Mouse (Mus musculus) liver, embryonic 16.5 days (tissue): ENCODE measurements around the gene Sp8. TPM values are rescaled to one million over a fixed set of nuclear protein-coding genes. Genes with fewer than 3 reads are reported as not detected.

Source experiments
- ATAC-seq: fragments of 200-750 bp; cut with Nextera tagmentation; 2 replicates; pipeline ENCODE4 v1.8.0; 2017; ENCODE audit warnings: low read depth, mild to moderate bottlenecking, moderate number of reproducible peaks, moderate library complexity
- H3K27ac ChIP-seq: fragments of 300-500 bp; sonication (generic); 2 replicates; pipeline ENCODE4 v1.5.1; 2014; ENCODE audit warnings: mild to moderate bottlenecking, low read length
- H3K27me3 ChIP-seq: fragments of 300-500 bp; sonication (generic); 2 replicates; pipeline ENCODE4 v1.6.1; 2014; ENCODE audit warnings: low read depth, low read length, mixed read lengths; ENCODE audit not compliant: control insufficient read depth, insufficient read depth
- H3K36me3 ChIP-seq: fragments of 300-500 bp; sonication (generic); 2 replicates; pipeline ENCODE4 v1.6.1; 2014; ENCODE audit warnings: mild to moderate bottlenecking; ENCODE audit not compliant: control insufficient read depth, insufficient read depth
- H3K4me1 ChIP-seq: fragments of 300-500 bp; sonication (generic); 2 replicates; pipeline ENCODE4 v1.6.1; 2014; ENCODE audit warnings: low read depth, low read length, mixed read lengths; ENCODE audit not compliant: control insufficient read depth
- H3K4me2 ChIP-seq: fragments of 300-500 bp; sonication (generic); 2 replicates; pipeline ENCODE4 v1.6.1; 2014; ENCODE audit warnings: low read depth, low read length, mixed read lengths
- H3K4me3 ChIP-seq: fragments of 300-500 bp; sonication (generic); 2 replicates; pipeline ENCODE4 v1.5.1; 2014; ENCODE audit warnings: low read depth, mild to moderate bottlenecking, low read length
- H3K9ac ChIP-seq: fragments of 300-500 bp; sonication (generic); 2 replicates; pipeline ENCODE4 v1.6.1; 2014; ENCODE audit warnings: low read depth, low read length
- H3K9me3 ChIP-seq: fragments of 300-500 bp; sonication (generic); replicated peaks from 2 replicates; pipeline ENCODE4 v1.6.1; 2016; ENCODE audit warnings: low read length; ENCODE audit not compliant: control insufficient read depth
- WGBS: fragments of 180-500 bp; shearing (Covaris S2); extraction: QIAGEN DNeasy Blood & Tissue Kit; methylation state at CpG from one replicate; pipeline ENCODE4 v1.1.7; 2014; ENCODE audit not compliant: insufficient replicate concordance; 5-methylcytosine and 5-hydroxymethylcytosine counted together
- polyA plus RNA-seq: library from polyadenylated mRNA; unstranded; fragments of >200 nt; fragmentation: Nextera tagmentation; extraction: Ambion mirVana; gene quantifications from 2 replicates; pipeline ENCODE4 v1.2.1, GENCODE M21; 2015

Sp8 gene
- polyA plus RNA-seq, 1 experiment from 2014 or later: not detected

DNA sequence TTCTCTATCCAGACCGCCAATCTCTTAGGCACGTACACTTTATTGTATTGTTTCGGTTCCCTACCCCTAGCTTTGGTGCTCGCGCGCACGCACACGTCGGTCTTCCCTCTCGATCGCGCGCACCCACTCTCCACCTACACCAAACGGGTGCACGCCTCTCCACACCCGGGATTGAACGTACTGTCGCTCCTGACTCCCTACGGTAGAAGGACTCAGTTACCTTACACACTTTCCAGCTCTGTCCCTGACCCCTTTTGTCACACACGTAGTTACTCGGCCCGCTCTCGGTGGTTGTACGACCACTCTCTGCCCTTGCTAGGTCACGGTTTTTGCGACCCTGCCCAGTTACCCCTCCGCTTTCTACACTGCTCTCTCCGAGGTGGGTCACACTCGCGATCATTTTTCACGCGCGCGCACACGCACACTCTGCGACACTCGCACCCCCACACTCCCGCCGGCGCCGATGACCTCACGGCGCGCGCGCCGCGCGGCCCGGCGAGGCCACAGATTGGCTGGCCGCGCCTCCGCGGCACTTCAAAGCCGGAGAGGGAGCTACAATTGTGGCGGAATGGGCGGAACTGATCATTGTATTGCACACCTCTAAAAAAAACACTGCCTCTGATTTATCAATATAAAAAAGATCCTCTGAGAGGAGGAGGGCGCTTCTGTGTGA is 656 bp downstream of the Sp8 start:
- peak overlapping the region; percentile 47 for H3K4me3 ChIP-seq
- H3K9me3 ChIP-seq: no peaks in the 10 kb centered on the region
- WGBS: under 1% methylated on average over 59 of the region's 59 CpGs
- no peak overlapping the region for H3K27ac ChIP-seq
- H3K36me3 ChIP-seq: no peaks in the 10 kb centered on the region
- ATAC-seq: peak; percentile 13; the same call in 1 of the 2 replicates
- peaks cover 82% of the 10 kb centered on the region for H3K27me3 ChIP-seq
- no peaks in the 10 kb centered on the region; the same call in none of the 2 replicates for H3K4me1 ChIP-seq
- H3K4me2 ChIP-seq: peak overlapping the region; percentile 71
- H3K9ac ChIP-seq: no peak overlapping the region

DNA sequence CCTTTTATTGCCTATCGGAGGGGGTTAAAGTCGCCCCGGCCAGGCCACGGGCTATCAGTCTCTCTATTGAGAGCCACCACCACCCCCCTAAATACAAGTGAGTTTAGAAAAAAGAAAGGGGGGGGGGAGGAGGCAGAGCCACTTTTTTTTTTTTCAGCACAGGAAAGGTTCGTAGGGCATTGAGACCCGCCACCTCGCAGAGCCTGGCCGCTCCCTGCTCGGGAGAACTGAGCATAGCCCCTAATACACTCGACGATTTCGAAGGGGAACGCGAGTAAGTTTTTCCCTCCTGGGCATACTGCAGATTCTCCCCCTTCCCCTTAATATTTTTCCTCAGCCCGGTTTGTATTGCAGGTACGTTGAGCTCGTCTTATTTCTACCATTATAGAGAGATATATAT is 1.3 kb downstream of the Sp8 start:
- 2% methylated on average over 17 of the region's 17 CpGs for WGBS
- H3K9me3 ChIP-seq: no peaks in the 10 kb centered on the region
- H3K36me3 ChIP-seq: no peaks in the 10 kb centered on the region
- peak overlapping the region; percentile 71 for H3K4me2 ChIP-seq
- H3K27ac ChIP-seq: no peak overlapping the region
- H3K9ac ChIP-seq: no peak overlapping the region
- no peaks in the 10 kb centered on the region; the same call in none of the 2 replicates for H3K4me1 ChIP-seq
- peak overlapping the region; percentile 47 for H3K4me3 ChIP-seq
- ATAC-seq: no peak
- peaks cover 85% of the 10 kb centered on the region for H3K27me3 ChIP-seq

DNA sequence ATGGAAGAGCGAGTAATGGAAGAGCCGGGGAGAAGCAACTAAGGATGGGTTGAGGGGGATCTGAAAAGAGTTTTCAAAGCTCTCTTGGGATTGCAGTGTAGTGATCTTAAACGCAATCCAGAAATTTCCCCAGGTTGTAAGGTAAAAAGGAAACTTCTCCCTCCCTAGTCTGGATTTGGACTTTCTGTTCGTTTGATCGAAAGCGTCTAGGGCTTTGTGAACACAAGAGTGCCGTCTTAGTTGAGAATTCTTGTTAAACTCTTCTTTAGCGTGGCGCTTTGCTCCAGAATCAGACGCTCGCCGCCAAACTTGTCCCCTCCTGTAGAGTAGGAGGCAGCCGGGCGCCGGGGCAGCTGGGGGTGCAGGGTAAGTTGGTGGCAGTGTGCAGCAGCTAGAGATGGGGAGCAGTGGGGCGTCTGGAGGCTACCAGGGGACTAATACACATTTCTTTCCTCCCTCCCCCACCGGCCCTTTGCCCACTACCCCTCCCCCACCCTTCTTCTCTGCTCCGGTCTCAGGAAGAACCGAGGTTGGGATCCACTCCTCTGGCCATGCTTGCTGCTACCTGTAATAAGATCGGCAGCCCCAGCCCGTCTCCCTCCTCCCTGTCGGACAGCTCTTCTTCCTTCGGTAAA is 1.8 kb downstream of the Sp8 start:
- Histone ChIP-seq H3K4me1 (no peaks in the 10 kb centered on the region; the same call in none of the 2 replicates), H3K4me2 (peak overlapping the region; percentile 43), H3K27ac (no peak overlapping the region), H3K9me3 (no peaks in the 10 kb centered on the region), H3K9ac (no peak overlapping the region), H3K27me3 (peaks cover 80% of the 10 kb centered on the region), H3K4me3 (peak overlapping the region; percentile 36), H3K36me3 (no peaks in the 10 kb centered on the region)
- WGBS: 2% methylated on average over 23 of the region's 23 CpGs
- ATAC-seq: no peak

- no peaks in the 10 kb centered on the region; the same call in none of the 2 replicates for H3K4me1 ChIP-seq
- H3K9ac ChIP-seq: no peak overlapping the region
- H3K4me3 ChIP-seq: peak overlapping the region; percentile 36
- ATAC-seq: no peak
- under 1% methylated on average over 80 of the region's 80 CpGs for whole genome bisulfite sequencing
- H3K27me3 ChIP-seq: peaks cover 80% of the 10 kb centered on the region
- H3K36me3 ChIP-seq: no peaks in the 10 kb centered on the region
- no peaks in the 10 kb centered on the region for H3K9me3 ChIP-seq
- H3K27ac ChIP-seq: no peak overlapping the region
- H3K4me2 ChIP-seq: peak overlapping the region; percentile 43
Observed at GRCm38 (mm10) chr12:118848496-118849202, 2.5 kb downstream of the Sp8 start.

DNA sequence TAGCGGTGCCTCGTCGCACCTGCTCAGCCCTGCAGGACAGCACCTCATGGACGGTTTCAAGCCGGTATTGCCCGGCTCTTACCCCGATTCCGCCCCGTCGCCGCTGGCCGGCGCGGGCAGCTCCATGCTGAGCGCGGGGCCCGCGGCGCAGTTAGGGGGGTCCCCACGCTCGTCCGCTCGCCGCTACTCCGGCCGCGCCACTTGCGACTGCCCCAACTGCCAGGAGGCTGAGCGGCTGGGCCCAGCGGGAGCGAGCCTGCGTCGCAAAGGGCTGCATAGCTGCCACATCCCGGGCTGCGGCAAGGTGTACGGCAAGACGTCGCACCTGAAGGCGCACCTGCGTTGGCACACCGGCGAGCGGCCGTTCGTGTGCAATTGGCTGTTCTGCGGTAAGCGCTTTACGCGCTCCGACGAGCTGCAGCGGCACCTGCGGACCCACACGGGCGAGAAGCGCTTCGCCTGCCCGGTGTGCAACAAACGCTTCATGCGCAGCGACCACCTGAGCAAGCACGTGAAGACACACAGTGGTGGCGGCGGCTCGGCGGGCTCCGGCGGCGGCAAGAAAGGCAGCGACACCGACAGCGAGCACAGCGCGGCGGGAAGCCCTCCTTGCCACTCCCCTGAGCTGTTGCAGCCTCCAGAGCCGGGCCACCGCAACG is 3.2 kb downstream of the Sp8 start:
- Histone ChIP-seq H3K36me3 (no peaks in the 10 kb centered on the region), H3K27me3 (peaks cover 79% of the 10 kb centered on the region), H3K4me1 (no peaks in the 10 kb centered on the region; the same call in none of the 2 replicates), H3K4me3 (peak overlapping the region; percentile 36; the same call in 1 of the 2 replicates), H3K9ac (no peak overlapping the region), H3K4me2 (0 out of 2 replicates have a peak overlapping the region, but pooled peaks have one; percentile 1), H3K27ac (no peak overlapping the region), H3K9me3 (no peaks in the 10 kb centered on the region)
- WGBS: 3% methylated on average over 78 of the region's 78 CpGs
- ATAC-seq: no peak

GRCm38 (mm10) chr12:118849996-118850395 is 3.9 kb downstream of the Sp8 start:
- H3K27ac ChIP-seq: no peak overlapping the region
- H3K36me3 ChIP-seq: no peaks in the 10 kb centered on the region
- no peaks in the 10 kb centered on the region; the same call in none of the 2 replicates for H3K4me1 ChIP-seq
- no peak overlapping the region for H3K9ac ChIP-seq
- H3K4me3 ChIP-seq: no peak overlapping the region
- no peak overlapping the region for H3K4me2 ChIP-seq
- WGBS: under 1% methylated on average over 11 of the region's 11 CpGs
- peaks cover 80% of the 10 kb centered on the region for H3K27me3 ChIP-seq
- no peaks in the 10 kb centered on the region for H3K9me3 ChIP-seq
- no peak for ATAC-seq

DNA sequence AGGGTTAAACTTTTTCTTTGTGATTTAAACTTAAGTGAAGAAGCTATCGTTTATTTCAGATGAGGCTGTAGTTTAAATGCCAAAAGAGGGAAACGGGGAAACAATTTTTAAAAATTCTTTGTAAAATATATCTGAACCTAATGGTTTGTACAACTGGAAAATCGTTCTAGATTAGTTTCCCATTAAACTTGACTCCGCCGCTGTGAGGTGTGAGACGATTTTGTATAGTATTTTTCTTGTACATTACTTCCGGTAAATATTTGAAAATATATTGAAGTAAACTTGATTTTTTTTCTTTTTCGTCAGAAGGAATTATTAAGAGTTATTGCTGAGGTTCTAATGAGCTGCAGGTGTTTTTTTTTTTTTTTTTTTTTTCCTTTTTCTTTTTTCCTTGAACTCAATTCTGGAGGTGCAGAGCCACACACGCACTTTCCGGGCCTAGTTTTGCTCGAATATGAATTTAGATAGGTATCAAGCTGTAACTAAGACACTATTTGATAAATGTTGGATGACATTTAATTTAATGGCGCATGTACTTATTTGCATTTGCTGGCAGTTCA is 4.8 kb downstream of the Sp8 start:
- Histone ChIP-seq H3K4me1 (no peaks in the 10 kb centered on the region; the same call in none of the 2 replicates), H3K4me2 (no peak overlapping the region), H3K27ac (no peak overlapping the region), H3K9me3 (no peaks in the 10 kb centered on the region), H3K27me3 (peaks cover 81% of the 10 kb centered on the region), H3K36me3 (no peaks in the 10 kb centered on the region), H3K4me3 (no peak overlapping the region), H3K9ac (no peak overlapping the region)
- ATAC-seq: no peak
- WGBS: 21% methylated on average over 12 of the region's 12 CpGs

- WGBS: 9% methylated on average over 3 of the region's 3 CpGs
- Histone ChIP-seq H3K36me3 (no peaks in the 10 kb centered on the region), H3K9ac (no peak overlapping the region), H3K27me3 (peaks cover 66% of the 10 kb centered on the region), H3K4me3 (no peak overlapping the region), H3K4me2 (no peak overlapping the region), H3K9me3 (no peaks in the 10 kb centered on the region), H3K4me1 (no peaks in the 10 kb centered on the region; the same call in 1 of the 2 replicates), H3K27ac (no peak overlapping the region)
- ATAC-seq: no peak
Observed at GRCm38 (mm10) chr12:118853331-118853730, 7.2 kb downstream of the Sp8 start.
